Mouse (Mus musculus): Measurements from ENCODE around the gene Uggt2.

Gene Uggt2

DNA sequence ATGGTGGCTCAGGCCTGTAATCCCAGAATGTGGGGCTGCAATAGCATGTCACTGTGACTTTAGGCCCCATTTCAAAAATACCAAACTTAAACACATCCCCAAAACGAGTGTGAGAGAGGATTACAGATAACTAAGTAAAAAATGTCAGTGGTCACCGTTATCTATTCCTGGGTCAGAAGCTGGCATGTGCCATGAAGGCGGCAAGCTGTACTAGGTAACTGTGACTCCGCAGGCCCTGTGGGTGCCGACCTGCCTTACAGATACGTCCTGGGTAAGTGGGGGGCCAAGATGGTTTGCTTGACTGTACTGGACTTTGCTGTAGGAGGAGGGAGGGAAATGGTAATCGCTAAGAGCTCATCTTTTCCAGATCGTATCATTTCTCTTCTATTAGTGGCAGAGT is 118.3 kb downstream of the Uggt2 start:
- DNase-seq (ENCODE audit: low spot score), result no peak

DNA sequence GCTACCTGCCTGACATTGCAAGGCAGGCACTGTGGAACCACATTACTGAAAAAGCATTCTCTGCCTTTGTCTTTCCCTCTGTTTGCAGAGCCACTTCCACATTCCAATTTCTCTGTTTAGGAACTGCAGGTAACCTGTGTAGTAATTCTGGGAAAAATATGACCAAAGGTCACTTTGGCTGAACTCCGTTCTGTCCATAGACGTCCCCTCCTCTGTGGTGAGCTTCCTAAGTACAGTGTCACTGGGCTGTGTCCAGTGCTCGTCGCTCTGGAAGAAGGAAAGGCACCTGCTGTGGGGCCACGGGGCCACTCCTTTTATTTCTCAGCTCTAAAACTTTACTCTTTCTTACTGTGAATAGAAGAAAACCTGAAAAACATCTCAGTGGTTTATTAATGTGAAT is 118.9 kb downstream of the Uggt2 start:
- no peak for DNase-seq (ENCODE audit: low spot score)

DNA sequence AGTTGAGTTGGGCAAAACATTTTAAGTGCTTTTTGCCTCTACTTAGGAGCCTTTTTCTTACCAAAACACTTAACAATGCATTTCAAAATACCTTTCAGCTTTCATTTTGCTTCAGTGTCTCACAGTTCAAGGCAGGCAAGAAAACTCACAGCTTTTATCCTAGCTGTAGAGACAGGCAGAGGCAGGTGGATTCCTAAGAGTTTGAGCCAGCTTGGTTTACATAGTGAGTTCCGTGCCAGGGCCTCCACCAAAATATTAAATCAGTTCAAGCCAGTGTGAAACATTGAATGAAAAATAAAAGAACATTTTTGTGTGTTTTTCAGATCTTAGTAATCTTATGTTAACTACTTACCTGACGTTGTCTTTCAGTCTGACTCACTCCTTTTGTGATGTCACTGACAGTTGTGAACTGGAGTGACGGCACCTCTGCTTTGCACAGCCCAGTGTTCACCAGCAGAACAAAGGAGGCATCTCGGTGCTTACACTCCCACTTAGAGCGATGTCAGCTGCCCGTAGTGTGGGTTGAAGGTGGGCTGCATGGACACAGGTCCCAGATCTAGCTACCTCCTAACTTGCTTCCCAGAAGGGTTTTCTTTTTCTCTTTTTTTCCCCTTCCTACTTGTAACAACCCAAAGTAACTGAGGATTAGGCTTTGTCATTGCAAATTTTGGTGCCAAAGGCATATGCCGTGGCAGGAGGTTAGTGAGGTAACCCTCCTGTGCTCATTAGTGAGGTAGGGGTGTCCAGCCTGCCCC is 119.5 kb downstream of the Uggt2 start:
- DNase-seq (ENCODE audit: low spot score), result no peak

DNA sequence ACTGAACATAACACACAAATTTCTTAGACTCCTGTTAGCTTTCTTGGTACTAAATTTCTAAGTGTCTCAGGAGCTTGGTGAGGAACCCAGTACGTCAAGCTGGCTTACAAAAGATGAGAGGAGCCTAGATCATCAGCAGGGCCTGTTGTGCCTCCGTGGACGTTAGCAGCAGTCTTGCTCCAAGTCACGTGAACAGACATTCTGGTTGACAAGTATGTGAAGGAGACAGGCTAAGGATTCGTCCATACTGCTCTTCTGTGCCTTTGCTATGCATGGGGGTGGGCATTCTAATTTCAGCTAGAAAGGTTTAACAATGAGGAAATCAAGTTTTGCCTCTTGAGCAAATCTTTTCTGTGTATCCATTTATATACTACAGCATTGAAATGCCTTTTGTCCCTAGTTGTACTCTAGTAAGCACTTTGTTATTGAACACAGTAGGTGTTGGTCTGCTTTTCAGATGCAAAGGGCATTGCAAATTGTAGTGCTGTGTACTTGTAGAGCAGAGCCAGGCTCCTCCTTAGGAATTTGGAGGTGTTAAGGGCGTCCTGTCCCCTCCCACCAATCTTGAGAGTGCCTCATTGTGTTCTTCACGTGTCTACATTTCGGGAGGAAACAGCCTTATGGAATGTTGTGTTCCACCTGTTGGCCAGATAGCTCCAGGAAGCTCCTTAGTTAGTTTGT is 122.0 kb downstream of the Uggt2 start:
- DNase-seq (ENCODE audit: low spot score), result no peak

DNA sequence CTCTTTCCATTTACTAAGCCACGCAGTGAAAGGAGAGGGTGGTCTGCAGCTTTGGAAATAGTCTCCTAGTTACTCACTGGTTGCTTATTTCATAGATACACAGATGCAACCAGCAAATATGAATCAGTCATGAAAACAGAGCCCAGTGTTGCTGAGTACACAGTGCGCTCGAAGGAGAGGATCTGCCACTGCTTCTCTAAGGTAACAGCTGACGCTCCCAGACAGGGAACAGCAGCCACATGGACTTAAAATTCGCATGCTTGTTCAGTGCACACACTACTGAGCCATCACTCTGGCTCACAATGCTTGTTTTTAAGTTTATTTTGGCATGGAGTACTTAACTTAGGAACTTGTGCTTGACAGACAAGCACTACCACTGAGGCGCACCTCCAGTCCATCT is 127.0 kb downstream of the Uggt2 start:
- no peak for DNase-seq (ENCODE audit: low spot score)

DNA sequence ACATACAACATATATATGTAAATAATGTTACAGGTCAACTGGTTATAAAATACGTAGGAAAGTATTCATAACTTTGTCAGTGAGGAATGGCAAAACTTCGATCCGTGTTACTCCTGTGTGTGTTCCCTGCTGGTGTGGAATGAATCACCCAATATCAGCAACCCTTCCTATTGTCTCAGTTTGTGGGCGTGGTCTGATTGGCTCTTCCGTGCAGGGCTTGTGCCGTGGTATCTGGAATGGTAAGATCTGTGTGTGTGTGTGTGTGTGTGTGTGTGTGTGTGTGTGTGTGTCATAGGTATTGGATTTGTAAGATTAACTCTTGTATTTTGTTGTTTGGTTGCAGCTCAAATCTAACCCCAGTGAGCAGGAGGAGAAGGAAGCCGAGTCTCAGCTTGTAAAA is 131.6 kb downstream of the Uggt2 start:
- DNase-seq (ENCODE audit: low spot score), result no peak

DNA sequence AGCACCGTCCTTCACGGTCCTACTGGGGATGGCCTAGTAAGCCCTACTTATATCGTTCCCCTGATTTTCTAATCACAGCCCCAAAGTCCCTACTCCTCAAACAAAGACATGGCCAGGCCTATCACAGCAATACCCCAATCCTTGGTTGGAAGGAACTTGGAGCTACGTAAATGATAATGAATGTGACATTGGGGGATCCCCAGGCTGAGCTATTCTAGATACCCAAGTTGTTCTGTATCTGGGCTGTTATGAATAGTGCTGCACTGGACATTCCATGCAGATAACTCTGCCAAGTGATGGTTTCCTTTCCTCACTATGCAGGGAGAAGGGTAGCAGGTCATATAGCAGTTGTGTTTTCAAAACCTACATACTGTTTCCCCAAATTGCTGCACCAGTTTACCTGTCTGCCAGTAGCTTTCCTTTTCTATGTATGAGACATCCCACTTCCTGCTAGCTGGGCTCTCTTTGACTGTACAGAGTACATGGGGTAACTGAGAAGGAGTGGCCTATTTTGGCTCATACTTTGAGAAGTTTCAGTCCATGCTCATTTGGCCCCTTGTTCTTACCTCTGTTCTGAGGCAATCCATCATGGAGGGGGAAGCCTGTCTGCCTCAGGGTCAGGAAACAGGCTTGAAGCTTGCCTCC is 133.8 kb downstream of the Uggt2 start:
- DNase-seq (ENCODE audit: low spot score), result no peak

DNA sequence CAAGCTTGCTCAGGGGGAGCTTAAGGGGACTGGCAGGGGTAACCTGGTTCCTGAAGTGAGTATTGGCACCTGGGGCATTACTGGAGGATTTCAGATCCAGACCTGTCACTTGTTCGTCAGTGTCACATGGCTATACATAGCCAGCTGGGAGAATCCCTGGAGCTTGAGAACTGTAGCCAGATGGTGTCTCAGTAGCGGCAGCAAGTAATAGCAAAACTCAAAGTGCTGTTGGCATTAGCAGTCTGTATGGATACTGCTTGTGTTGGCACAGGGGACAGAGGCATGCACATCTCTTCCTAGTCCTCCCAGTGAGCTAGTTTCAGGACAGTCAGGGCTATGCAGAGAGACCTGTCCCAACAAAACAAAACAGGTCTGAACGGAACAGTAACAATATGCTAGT is 141.2 kb downstream of the Uggt2 start:
- no peak for DNase-seq (ENCODE audit: low spot score)

DNA sequence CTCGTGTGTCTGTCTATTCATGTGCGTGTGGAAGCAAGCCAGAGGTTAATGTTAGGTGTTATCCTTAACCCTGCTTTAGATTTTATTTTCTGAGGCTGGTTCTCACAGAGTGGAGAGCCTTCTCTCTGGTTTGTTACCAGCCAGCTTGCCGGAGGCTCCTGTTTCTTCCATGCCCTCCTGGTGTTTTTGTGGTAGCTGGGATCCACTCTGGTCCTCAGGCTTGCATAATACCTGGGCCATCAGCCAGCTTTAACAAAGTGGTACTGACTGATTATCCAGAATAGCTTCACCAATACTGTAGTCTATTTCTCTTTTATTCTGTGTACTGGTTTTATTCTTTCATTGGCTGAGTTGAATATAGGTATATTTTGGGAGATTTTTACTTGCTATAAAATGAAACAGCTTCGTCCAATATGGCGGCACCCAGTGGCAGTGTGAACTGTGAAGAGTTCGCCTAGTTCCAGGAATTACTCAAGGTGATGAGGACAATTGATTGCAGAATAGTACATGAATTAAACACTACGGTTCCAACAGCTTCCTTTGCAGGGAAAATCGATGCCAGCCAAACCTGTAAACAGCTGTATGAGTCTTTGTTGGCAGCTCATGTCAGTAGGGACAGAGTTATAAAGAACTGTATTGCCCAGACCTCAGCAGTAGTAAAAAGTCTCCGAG is 147.2 kb downstream of the Uggt2 start:
- DNase-seq (ENCODE audit: low spot score), result no peak

DNA sequence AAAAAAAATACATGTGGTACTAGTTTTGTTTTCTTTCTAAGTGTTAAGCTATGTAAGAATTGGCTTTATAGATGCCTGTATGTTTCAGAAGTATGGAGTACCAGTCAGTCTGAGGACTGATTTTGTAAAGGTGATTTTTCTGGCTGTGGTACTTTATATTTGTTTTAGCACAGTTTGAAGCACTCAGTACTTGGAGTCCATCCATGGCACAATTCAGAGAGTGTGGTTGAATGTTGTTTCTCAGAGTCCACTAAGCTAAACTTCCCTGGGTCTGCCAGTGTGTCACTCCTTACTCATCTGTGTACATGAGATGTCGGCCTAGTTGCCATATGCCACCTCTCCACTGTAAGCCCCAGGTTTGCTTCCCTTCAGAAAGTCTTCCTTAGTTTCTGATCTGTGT is 150.4 kb downstream of the Uggt2 start:
- DNase-seq (ENCODE audit: low spot score), result no peak

DNA sequence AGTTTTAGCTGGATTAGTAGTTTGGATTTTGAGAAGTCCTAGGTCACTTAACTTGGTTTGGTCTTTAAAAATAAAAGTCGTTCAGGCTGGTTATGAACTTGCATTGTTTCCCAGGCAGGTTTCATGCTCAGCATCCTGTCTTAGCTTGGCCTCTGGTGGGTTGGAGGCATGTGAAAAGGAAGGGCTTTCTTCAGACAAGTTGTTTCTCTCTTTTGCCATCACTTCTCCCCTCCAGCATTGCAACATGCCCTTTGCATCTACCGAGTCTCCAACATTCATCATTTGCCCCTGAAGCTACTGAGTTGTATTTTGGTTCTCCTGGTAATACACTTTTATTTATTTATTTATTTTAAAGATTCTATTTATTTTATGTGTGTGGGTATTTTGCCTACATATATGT is 154.5 kb downstream of the Uggt2 start:
- no peak for DNase-seq (ENCODE audit: low spot score)

DNA sequence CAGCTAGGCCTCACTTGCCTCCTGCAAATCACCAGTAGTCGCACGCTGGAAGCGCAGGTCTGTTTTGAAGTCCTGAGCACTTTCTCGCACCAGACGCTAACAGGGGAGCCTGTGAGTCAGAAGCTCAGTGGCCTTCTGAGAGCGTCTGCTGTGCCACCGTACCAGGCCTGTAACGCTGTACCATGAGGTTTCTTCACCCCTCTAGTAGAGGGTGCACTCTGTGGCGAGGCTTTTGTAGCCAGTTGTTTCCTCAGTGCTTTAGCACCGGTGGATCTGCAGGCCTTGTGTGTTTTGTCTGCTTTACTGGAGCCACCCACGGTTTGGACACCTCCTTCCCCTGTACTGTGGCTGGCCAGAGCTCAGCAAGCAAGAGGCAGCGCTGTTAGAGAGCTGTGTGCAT is 157.2 kb downstream of the Uggt2 start:
- no peak for DNase-seq (ENCODE audit: low spot score)

DNA sequence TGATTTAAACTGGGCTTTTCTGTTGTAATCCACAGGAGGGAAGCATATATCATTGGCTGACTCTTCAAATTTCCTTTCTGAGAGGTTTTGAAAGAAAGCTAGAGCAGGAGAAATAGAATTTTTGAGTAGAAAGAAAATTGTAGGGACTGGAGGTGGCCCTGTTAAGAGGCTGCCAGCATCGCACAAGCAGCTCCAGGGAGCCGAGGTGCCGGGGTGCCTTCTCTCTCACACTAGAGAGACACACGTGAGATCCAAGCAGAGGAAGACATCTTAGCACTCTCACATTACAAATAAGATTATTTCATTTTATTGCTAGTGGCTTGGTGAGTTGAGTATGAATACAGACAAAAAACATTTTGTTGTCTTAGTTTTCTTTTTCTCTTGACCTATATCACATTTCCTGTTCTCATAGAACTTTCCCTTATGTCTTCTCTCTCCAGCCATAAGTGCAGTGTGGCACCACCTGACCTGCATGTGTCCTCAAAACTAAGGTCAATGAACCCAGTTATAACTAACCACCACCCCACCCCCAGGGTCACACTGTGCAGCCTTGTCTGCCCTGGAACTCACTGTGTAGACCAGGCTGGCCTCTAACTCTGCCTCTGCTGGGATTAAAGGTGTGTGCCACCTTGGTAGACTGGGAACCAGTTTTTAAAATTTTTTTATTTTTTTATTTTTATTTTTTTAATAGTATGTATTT is 158.3 kb downstream of the Uggt2 start:
- DNase-seq (ENCODE audit: low spot score), result no peak

DNA sequence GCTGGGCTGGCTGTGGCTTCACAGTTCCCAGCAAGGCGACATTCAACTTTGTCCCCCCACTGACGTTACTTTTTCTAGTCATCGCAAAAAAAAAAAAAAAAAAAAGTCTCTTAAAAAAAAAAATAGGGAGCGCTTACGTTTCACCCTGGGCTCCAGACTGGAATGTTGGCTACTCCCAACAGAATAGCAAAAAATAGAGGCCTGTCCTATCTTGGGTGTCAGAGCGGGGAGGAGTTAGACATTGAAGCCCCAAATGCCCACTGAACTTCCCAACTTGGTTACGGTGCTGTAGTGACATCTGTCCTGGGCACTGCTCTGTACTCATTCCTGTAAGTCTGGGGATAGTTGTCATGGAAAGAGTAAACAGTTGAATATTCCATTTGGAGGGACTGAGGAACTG is 160.7 kb downstream of the Uggt2 start:
- DNase-seq (ENCODE audit: low spot score), result no peak

DNA sequence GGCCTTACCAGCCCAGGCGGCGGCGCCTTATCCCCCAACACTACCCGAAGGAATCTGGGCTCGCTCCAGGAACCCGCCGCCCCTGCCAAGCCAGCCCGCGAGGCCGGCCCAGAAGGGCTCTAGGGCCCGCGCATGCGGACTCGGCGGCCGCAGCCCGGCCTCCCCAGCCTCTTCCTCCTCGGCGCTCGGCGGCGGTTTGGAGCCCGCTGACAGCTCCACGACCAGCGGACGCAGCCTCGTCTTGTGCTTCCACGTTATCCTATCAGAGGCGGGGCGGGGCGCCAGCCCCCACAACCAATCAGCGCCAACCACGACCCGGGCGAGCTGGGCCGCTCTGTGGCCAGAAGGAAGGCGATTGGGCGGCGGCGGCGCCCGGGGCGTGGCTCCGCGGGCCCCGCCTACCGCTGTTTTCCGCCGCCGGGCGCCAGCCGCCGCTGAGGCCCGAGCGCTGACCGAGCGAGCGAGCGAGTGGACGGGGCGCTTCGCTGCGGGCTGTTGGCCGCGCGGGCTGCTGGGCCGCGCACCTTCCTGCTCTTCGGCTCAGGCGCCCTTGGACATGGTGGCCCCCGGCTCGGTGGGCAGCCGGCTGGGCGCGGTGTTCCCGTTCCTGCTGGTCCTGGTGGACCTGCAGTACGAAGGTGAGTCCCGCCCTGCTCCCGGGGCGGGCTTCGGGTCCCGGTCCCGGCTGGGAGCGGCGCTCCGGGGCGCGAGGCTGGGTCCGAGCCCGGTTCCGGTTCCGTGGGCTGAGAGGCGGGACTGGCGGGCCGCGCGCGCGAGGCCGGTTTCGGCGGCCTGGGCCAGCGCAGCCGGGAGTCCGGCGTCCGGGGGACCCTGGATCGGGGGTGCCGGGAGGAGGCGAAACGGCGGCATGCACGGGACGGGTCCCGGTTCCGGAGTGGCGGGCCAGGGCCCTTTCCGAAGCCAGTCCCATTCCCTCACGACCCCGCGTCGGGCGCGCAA is 161.4 kb downstream of the Uggt2 start, which contains the start of gene Dnajc3:
Gene Dnajc3, plus strand, starts transcription at position 444 of the 960 bp plus-strand sequence.
- DNase-seq (ENCODE audit: low spot score), result peak; percentile 100

DNA sequence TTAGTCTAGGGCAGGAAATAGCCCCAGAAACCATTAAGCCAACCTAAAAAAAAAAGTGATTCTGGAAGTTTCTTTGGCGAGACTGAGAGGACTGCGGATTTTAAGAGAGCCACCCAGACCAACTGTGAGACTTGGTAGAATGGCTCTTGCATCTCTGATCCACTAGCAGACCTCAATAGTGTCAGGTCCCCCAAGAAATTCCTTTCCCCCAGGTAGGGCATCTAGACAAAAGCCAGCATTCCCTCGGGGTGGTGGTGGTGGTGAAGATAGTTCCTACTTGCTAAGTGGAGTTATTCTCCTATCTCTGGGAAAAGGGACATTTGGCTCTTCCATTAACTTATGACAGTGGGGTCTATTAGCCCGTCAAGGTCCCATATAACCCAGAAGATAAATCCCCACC is 162.3 kb downstream of the Uggt2 start:
- DNase-seq (ENCODE audit: low spot score), result no peak

DNA sequence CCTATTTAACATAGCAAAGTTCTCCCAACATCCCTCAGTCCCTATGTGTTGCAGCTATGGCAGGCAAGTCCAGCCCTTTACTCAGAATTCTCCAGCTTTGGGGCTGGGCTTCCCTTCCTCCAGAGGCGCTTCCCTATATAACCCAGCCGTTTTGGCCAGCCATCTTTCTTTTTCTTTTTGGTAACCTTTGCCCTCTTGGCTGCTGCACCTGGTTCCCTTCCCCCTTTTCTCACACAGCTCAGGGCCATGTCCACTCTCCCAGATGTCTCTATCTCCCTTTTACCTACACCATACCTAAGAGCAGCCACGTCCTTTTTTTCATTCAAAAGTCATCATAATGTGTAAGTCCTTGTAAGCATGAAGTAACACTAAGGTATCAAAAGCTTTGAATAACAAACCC is 163.0 kb downstream of the Uggt2 start:
- DNase-seq (ENCODE audit: low spot score), result no peak
